Mouse (Mus musculus) thymus, postnatal 14 days (tissue): ENCODE measurements around the gene Tctex1d2.

ENCODE experiments used
- DNase-seq: peaks from one replicate; pipeline ENCODE4 v3.0.0; 2021

The Tctex1d2 gene

GRCm38 (mm10) chr16:32472276-32473015 is 52.9 kb downstream of the Tctex1d2 start:
- DNase-seq, result no peak

- DNase-seq, result no peak
These were observed 57.8 kb downstream of the Tctex1d2 start for GRCm38 (mm10) chr16:32477315-32477714.
